Mouse (Mus musculus) heart, postnatal 0 days (tissue): ENCODE results near the gene Kif5c.

Experiments used
- CTCF ChIP-seq: IDR thresholded peaks from 2 replicates; pipeline ENCODE4 v1.5.1; 2016; ENCODE audit warnings: antibody characterized with exemption, control low read depth, low read depth
- EP300 ChIP-seq: IDR thresholded peaks from 2 replicates; pipeline ENCODE4 v1.6.1; 2016; ENCODE audit warnings: antibody characterized with exemption, low read depth

GRCm38 (mm10) chr2:49648344-49648743 is 29.2 kb downstream of the Kif5c start:
- no peak for TF ChIP-seq EP300
- TF ChIP-seq CTCF = no peak
